Mouse (Mus musculus): ENCODE measurements around the gene Rgmb. TPM values are rescaled to one million over a fixed set of nuclear protein-coding genes. Genes with fewer than 3 reads are reported as not detected.

The Rgmb gene
- polyA plus RNA-seq, 1 experiment from 2014 or later, result 15.0 TPM

- WGBS, result 85% methylated on average over 6 of the region's 6 CpGs
- no peak for ATAC-seq (replicated peaks; ENCODE audit: low FRiP score, low read depth)
- DNase-seq (ENCODE audit: low spot score), result no peak
- Histone ChIP-seq H3K4me1 (replicated peaks; ENCODE audit: insufficient read depth, low read length) (no peaks in the 10 kb centered on the region), H3K27ac (no peak overlapping the region), H3K27me3 (ENCODE audit: insufficient read depth, low read length) (no peaks in the 10 kb centered on the region), H3K36me3 (ENCODE audit: insufficient read depth, low read length) (peaks cover 22% of the 10 kb centered on the region), H3K9ac (ENCODE audit: low read depth, low read length) (no peak overlapping the region), H3K4me2 (ENCODE audit: low read length) (no peak overlapping the region), H3K9me3 (replicated peaks; ENCODE audit: low read length) (no peaks in the 10 kb centered on the region), H3K4me3 (replicated peaks; ENCODE audit: low read depth, low read length) (no peak overlapping the region)
- TF ChIP-seq CTCF (IDR thresholded peaks at IDR 0.05; ENCODE audit: low read depth), result no peak
Measured at GRCm38 (mm10) chr17:15773956-15774355, 56.9 kb downstream of the Rgmb start.

- TF ChIP-seq CTCF (IDR thresholded peaks at IDR 0.05; ENCODE audit: low read depth), result no peak
- Histone ChIP-seq H3K4me3 (replicated peaks; ENCODE audit: low read depth, low read length) (no peak overlapping the region), H3K9ac (ENCODE audit: low read depth, low read length) (no peak overlapping the region), H3K4me1 (replicated peaks; ENCODE audit: insufficient read depth, low read length) (no peaks in the 10 kb centered on the region), H3K27ac (no peak overlapping the region), H3K27me3 (ENCODE audit: insufficient read depth, low read length) (no peaks in the 10 kb centered on the region), H3K9me3 (replicated peaks; ENCODE audit: low read length) (no peaks in the 10 kb centered on the region), H3K4me2 (ENCODE audit: low read length) (no peak overlapping the region), H3K36me3 (ENCODE audit: insufficient read depth, low read length) (peaks cover 42% of the 10 kb centered on the region)
- ATAC-seq (replicated peaks; ENCODE audit: low FRiP score, low read depth) (no peak), DNase-seq (ENCODE audit: low spot score) (no peak)
- WGBS, result 87% methylated on average over 7 of the region's 7 CpGs
Measured at GRCm38 (mm10) chr17:15769081-15769724, 61.6 kb downstream of the Rgmb start.

DNA sequence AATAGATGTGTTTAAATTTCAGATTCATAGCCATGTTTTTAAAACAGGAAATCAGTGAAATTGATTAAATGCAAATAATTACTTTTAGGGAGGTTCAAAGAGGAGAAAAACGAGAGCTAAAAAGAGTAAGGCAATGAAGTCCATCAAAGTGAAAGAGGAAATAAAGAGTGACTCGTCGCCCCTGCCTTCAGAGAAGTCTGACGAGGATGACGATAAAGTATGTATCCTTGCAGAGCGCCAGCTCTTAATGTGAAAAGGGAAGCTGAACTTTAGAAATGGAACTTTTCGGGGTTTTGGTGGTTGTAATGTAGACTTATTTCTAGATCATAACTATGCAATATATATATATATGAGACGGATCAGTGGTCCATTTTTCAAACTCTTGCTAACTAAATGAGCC lies 69.6 kb downstream of the Rgmb start:
- H3K9me3 ChIP-seq (replicated peaks; ENCODE audit: low read length), result no peaks in the 10 kb centered on the region
- no peak overlapping the region for H3K4me2 ChIP-seq (ENCODE audit: low read length)
- H3K36me3 ChIP-seq (ENCODE audit: insufficient read depth, low read length), result peaks cover 52% of the 10 kb centered on the region
- no peak overlapping the region for H3K9ac ChIP-seq (ENCODE audit: low read depth, low read length)
- no peaks in the 10 kb centered on the region for H3K4me1 ChIP-seq (replicated peaks; ENCODE audit: insufficient read depth, low read length)
- H3K27me3 ChIP-seq (ENCODE audit: insufficient read depth, low read length), result no peaks in the 10 kb centered on the region
- no peak for DNase-seq (ENCODE audit: low spot score)
- H3K27ac ChIP-seq, result no peak overlapping the region
- H3K4me3 ChIP-seq (replicated peaks; ENCODE audit: low read depth, low read length), result no peak overlapping the region
- no peak for TF ChIP-seq CTCF (IDR thresholded peaks at IDR 0.05; ENCODE audit: low read depth)
- ATAC-seq (replicated peaks; ENCODE audit: low FRiP score, low read depth), result no peak
- 89% methylated on average over 8 of the region's 8 CpGs for WGBS

Other genes starting within 250 kb of the Rgmb start
- gene Chd1, start 126.1 kb downstream of the Rgmb start, polyA plus RNA-seq (2015; fragmentation: Nextera tagmentation; extraction: Ambion mirVana), result 23.4 and 24.4 TPM in 2 replicates

Data from kidney, postnatal 0 days (tissue).